Mouse (Mus musculus) gastrocnemius, postnatal 10 days (tissue): ENCODE measurements around the gene Pip5kl1. TPM values are rescaled to one million over a fixed set of nuclear protein-coding genes. Genes with fewer than 3 reads are reported as not detected.
A peak's percentile ranks its signal among the peaks of the same experiment; 100 is the strongest.

ENCODE experiments used
- DNase-seq: peaks from one replicate; pipeline ENCODE4 v3.0.0; 2021; ENCODE audit warnings: mixed read lengths
- long read RNA-seq, 2 experiments: library from polyadenylated mRNA; stranded (forward); transcript quantifications; one replicate each; pipeline ENCODE4 v2.0.0; 2021
- total RNA-seq, 2 experiments: library from RNA; stranded (reverse); gene quantifications; 2 replicates each; pipeline ENCODE4 v1.2.3; 2021

Gene Pip5kl1
- total RNA-seq, result not detected
- long read RNA-seq, experiment 1, result 0 reads
- long read RNA-seq, experiment 2, result 0 reads

- DNase-seq, result no peak
Measured at GRCm38 (mm10) chr2:32574497-32574896, at the start of gene Pip5kl1. Gene Pip5kl1 (plus strand): TSS chr2:32574797.

GRCm38 (mm10) chr2:32525816-32526215 is 48.8 kb upstream of the Pip5kl1 start:
- DNase-seq, result no peak

- DNase-seq, result no peak
Measured at GRCm38 (mm10) chr2:32527468-32527966, 47.1 kb upstream of the Pip5kl1 start.

- DNase-seq, result no peak
Measured at GRCm38 (mm10) chr2:32528326-32528725, 46.3 kb upstream of the Pip5kl1 start.

- no peak for DNase-seq
Measured at GRCm38 (mm10) chr2:32530479-32530878, 44.1 kb upstream of the Pip5kl1 start.

- DNase-seq, result no peak
Measured at GRCm38 (mm10) chr2:32533163-32533562, 41.4 kb upstream of the Pip5kl1 start.

GRCm38 (mm10) chr2:32534061-32534732 is 40.4 kb upstream of the Pip5kl1 start:
- peak; percentile 29 for DNase-seq

- peak; percentile 100 for DNase-seq
Measured at GRCm38 (mm10) chr2:32534733-32535471, 39.7 kb upstream of the Pip5kl1 start, which contains the start of gene Fam102a. Gene Fam102a (plus strand): TSS chr2:32535332.

GRCm38 (mm10) chr2:32535501-32535991 is 39.1 kb upstream of the Pip5kl1 start:
- DNase-seq, result peak; percentile 59

GRCm38 (mm10) chr2:32536086-32536633 is 38.4 kb upstream of the Pip5kl1 start:
- peak; percentile 46 for DNase-seq

GRCm38 (mm10) chr2:32536634-32537359 is 37.8 kb upstream of the Pip5kl1 start:
- DNase-seq, result peak; percentile 30

- DNase-seq, result no peak
Measured at GRCm38 (mm10) chr2:32537360-32537905, 37.2 kb upstream of the Pip5kl1 start.

- DNase-seq, result no peak
Measured at GRCm38 (mm10) chr2:32537941-32538340, 36.7 kb upstream of the Pip5kl1 start.

GRCm38 (mm10) chr2:32538461-32538860 is 36.1 kb upstream of the Pip5kl1 start:
- no peak for DNase-seq

- DNase-seq, result no peak
Measured at GRCm38 (mm10) chr2:32539452-32539981, 35.1 kb upstream of the Pip5kl1 start.

GRCm38 (mm10) chr2:32541333-32541908 is 33.2 kb upstream of the Pip5kl1 start:
- DNase-seq, result no peak

GRCm38 (mm10) chr2:32541986-32542573 is 32.5 kb upstream of the Pip5kl1 start:
- no peak for DNase-seq

- DNase-seq, result no peak
Measured at GRCm38 (mm10) chr2:32543031-32543449, 31.6 kb upstream of the Pip5kl1 start.

- DNase-seq, result no peak
Measured at GRCm38 (mm10) chr2:32546951-32547350, 27.6 kb upstream of the Pip5kl1 start.

- DNase-seq, result no peak
Measured at GRCm38 (mm10) chr2:32547380-32547779, 27.2 kb upstream of the Pip5kl1 start.
